13 mouse cellular contexts compared by ENCODE assay signal in the genomic region with DNA sequence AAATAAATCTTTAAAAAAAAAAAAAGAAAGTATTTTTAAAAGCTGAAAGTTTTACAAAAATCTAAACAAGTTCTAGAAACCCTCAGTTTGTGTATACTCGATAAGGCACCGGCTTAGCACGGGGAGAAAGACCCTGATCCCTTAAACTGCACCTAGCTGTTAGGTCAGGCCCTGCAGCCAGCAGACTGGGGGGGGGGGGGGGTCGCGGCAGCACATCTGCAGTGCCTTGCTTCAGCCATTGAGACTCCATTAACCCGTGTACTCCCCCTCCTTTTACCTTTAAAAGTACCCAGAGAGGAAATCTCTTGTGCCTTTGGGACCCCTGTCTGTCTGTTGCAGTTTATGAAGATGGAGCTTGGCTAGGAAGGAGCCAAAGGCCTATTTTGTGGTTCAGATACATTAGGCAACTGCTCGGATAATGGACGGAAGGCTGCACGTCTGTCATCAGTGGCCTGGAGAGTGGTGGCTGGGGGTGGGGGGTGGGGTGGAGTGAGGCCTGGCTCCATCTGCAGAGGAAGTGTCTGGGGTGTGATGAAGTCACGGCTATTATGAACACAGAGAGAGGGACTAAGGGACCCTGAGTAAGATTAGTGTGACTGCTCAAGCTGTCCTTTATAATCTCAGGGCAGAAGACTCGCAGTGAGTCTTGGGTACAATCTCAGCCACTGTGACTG. TPM values are rescaled to one million over a fixed set of nuclear protein-coding genes. Genes with fewer than 3 reads are reported as not detected.
DNase-seq lines count a peak whose midpoint lies in the region; ATAC-seq and TF ChIP-seq lines count a peak whose summit lies in the region.
"Had no signal": no experiment of that assay in that cellular context is flagged by ENCODE, and none has a peak within 500 bp of the region (broad histone marks: within the 10 kb centered on the region; RNA-seq: fewer than 3 reads in every experiment).

No protein-coding gene starts in this region.

- H3K9me3 ChIP-seq in heart, embryonic 14.5 days (ENCODE audit: control insufficient read depth, low read length), result no peaks in the 10 kb centered on the region
- H3K9me3 ChIP-seq in hindbrain, embryonic 10.5 days, result peaks cover 3% of the 10 kb centered on the region; the same call in 1 of the 2 replicates
- H3K9me3 ChIP-seq in midbrain, embryonic 11.5 days (ENCODE audit: control insufficient read depth, low read length), result no peaks in the 10 kb centered on the region

- intact Hi-C loops in heart, postnatal 14 days (cut with DNase I), result loop anchor here (5.0 kb wide), 1 partner anchor 58 kb away; the partner anchor contains the start of gene Atad2b

- TF ChIP-seq CTCF in brain, embryonic 14.5 days (IDR thresholded peaks at IDR 0.05; ENCODE audit: borderline replicate concordance, extremely low read depth, insufficient read depth, insufficient read length), result no peak

- no peak overlapping the region for H3K4me3 ChIP-seq in heart, embryonic 14.5 days (ENCODE audit: control insufficient read depth in 1 of 2, insufficient read depth in 1 of 2, low read depth in 1 of 2, low read length in 2 of 2)
- no peak overlapping the region for H3K4me3 ChIP-seq in hindbrain, embryonic 10.5 days
- H3K4me3 ChIP-seq in midbrain, embryonic 11.5 days (ENCODE audit: low read depth, low read length), result no peak overlapping the region

- H3K27ac ChIP-seq in heart, embryonic 14.5 days (replicated peaks in 1 of 2; ENCODE audit: control insufficient read depth in 1 of 2, insufficient read depth in 1 of 2, low read depth in 2 of 2, low read length in 2 of 2), result peak overlapping the region; percentile 2 to 67; a peak in 3 of 4 replicates
- peak overlapping the region; percentile 62 for H3K27ac ChIP-seq in hindbrain, embryonic 10.5 days
- no peak overlapping the region for H3K27ac ChIP-seq in midbrain, embryonic 11.5 days (ENCODE audit: low read depth, low read length)

- no peak overlapping the region for H3K4me2 ChIP-seq in heart, embryonic 14.5 days (ENCODE audit: low read length)
- H3K4me2 ChIP-seq in midbrain, embryonic 11.5 days, result no peak overlapping the region

- no peak for DNase-seq in heart, postnatal 14 days
- DNase-seq in brain, embryonic 14.5 days (ENCODE audit: low read depth), result peak; percentile 42
- peak; percentile 50 for DNase-seq in hindbrain, embryonic 10.5 days (ENCODE audit: low spot score)
- no peak for DNase-seq in midbrain, embryonic 11.5 days (ENCODE audit: low spot score, missing footprints)
- DNase-seq in kidney, postnatal 10 days, result no peak
- DNase-seq in frontal cortex, postnatal 36 days (ENCODE audit: low spot score in 2 of 2), result no peak
- DNase-seq in spleen, adult 18-20 months, result no peak
- DNase-seq: cerebellum, postnatal 10 days; forebrain, postnatal 0 days; layer of hippocampus, adult 9-11 months; right cerebral cortex, postnatal 25 days; thymus, adult 18-20 months had no signal

- H3K36me3 ChIP-seq in heart, embryonic 14.5 days (ENCODE audit: control insufficient read depth, insufficient read depth, low read length), result peaks cover 28% of the 10 kb centered on the region
- peaks cover 36% of the 10 kb centered on the region for H3K36me3 ChIP-seq in hindbrain, embryonic 10.5 days
- H3K36me3 ChIP-seq in midbrain, embryonic 11.5 days (ENCODE audit: control insufficient read depth, insufficient read depth, low read length), result peaks cover 10% of the 10 kb centered on the region; the same call in 1 of the 2 replicates

- no peak overlapping the region for H3K9ac ChIP-seq in heart, embryonic 14.5 days (ENCODE audit: low read length)
- H3K9ac ChIP-seq in midbrain, embryonic 11.5 days (ENCODE audit: low read length), result no peak overlapping the region
- H3K9ac ChIP-seq: forebrain, postnatal 0 days had no signal

- peaks cover 19 to 28% of the 10 kb centered on the region in 2 experiments for H3K4me1 ChIP-seq in heart, embryonic 14.5 days (ENCODE audit: control insufficient read depth in 2 of 2, insufficient read depth in 2 of 2, low read length in 2 of 2)
- H3K4me1 ChIP-seq in hindbrain, embryonic 10.5 days (replicated peaks), result peaks cover 18% of the 10 kb centered on the region
- peaks cover 4% of the 10 kb centered on the region for H3K4me1 ChIP-seq in midbrain, embryonic 11.5 days (ENCODE audit: control insufficient read depth, insufficient read depth, low read length)

- peak; percentile 44; the same call in 1 of the 2 replicates for ATAC-seq in heart, embryonic 14.5 days (ENCODE audit: insufficient number of reproducible peaks, insufficient read depth, low FRiP score, low read depth)
- peak; percentile 61 for ATAC-seq in midbrain, embryonic 11.5 days (ENCODE audit: low FRiP score)
- ATAC-seq: forebrain, postnatal 0 days had no signal

- 25% methylated on average over 11 of the region's 11 CpGs for WGBS in heart, embryonic 14.5 days
- WGBS in hindbrain, embryonic 10.5 days, result 45% methylated on average over 11 of the region's 11 CpGs
- 57% methylated on average over 11 of the region's 11 CpGs for WGBS in midbrain, embryonic 11.5 days

- H3K27me3 ChIP-seq in heart, embryonic 14.5 days (ENCODE audit: control insufficient read depth, insufficient read depth, low read length), result no peaks in the 10 kb centered on the region
- H3K27me3 ChIP-seq in hindbrain, embryonic 10.5 days (ENCODE audit: insufficient read depth, poor library complexity, severe bottlenecking), result no peaks in the 10 kb centered on the region
- no peaks in the 10 kb centered on the region for H3K27me3 ChIP-seq in midbrain, embryonic 11.5 days (ENCODE audit: control insufficient read depth, insufficient read depth, low read length)

- no peak for TF ChIP-seq POLR2A in brain, embryonic 14.5 days (IDR thresholded peaks at IDR 0.05; ENCODE audit: borderline replicate concordance, extremely low read depth, insufficient read depth, insufficient read length, poor library complexity, severe bottlenecking)

RNA-seq across cellular contexts. Expression of gene Mfsd2b, which starts 14.8 kb away (rescaled TPM):
- polyA plus RNA-seq in heart, embryonic 14.5 days (2014; fragmentation: Nextera tagmentation; extraction: Ambion mirVana), result 1.7 and 1.8 TPM in 2 replicates
- total RNA-seq in heart, postnatal 14 days (2021), result under 1 TPM; 0.68 to 0.86 TPM
- 2.7 and 4.7 TPM in 2 replicates for polyA plus RNA-seq in brain, embryonic 14.5 days (2012; rRNA removed)
- polyA plus RNA-seq in hindbrain, embryonic 10.5 days (2016; fragmentation: Nextera tagmentation; extraction: Ambion mirVana), result 4.1 and 4.7 TPM in 2 replicates
- polyA plus RNA-seq in midbrain, embryonic 11.5 days (2014; fragmentation: Nextera tagmentation; extraction: Ambion mirVana), result 3.6 and 4.1 TPM in 2 replicates

RNA-seq across cellular contexts. Expression of gene Wdcp, which starts 16.3 kb away (rescaled TPM):
- 13.8 and 14.4 TPM in 2 replicates for polyA plus RNA-seq in heart, embryonic 14.5 days (2014; fragmentation: Nextera tagmentation; extraction: Ambion mirVana)
- 1 to 10 TPM; 8.1 to 9.0 TPM for total RNA-seq in heart, postnatal 14 days (2021)
- polyA plus RNA-seq in brain, embryonic 14.5 days (2012; rRNA removed), result 10.8 and 12.2 TPM in 2 replicates
- 27.2 and 28.1 TPM in 2 replicates for polyA plus RNA-seq in hindbrain, embryonic 10.5 days (2016; fragmentation: Nextera tagmentation; extraction: Ambion mirVana)
- 16.7 and 17.8 TPM in 2 replicates for polyA plus RNA-seq in midbrain, embryonic 11.5 days (2014; fragmentation: Nextera tagmentation; extraction: Ambion mirVana)

RNA-seq across cellular contexts. Expression of gene Fkbp1b, which starts 18.0 kb away (rescaled TPM):
- polyA plus RNA-seq in heart, embryonic 14.5 days (2014; fragmentation: Nextera tagmentation; extraction: Ambion mirVana), result 11.4 and 13.0 TPM in 2 replicates
- 1 to 10 TPM; 2.8 to 2.9 TPM for total RNA-seq in heart, postnatal 14 days (2021)
- 30.0 and 31.0 TPM in 2 replicates for polyA plus RNA-seq in brain, embryonic 14.5 days (2012; rRNA removed)
- 8.4 and 14.4 TPM in 2 replicates for polyA plus RNA-seq in hindbrain, embryonic 10.5 days (2016; fragmentation: Nextera tagmentation; extraction: Ambion mirVana)
- 6.3 and 9.0 TPM in 2 replicates for polyA plus RNA-seq in midbrain, embryonic 11.5 days (2014; fragmentation: Nextera tagmentation; extraction: Ambion mirVana)

RNA-seq across cellular contexts. Expression of gene Sf3b6, which starts 42.0 kb away (rescaled TPM):
- 150 and 173 TPM in 2 replicates for polyA plus RNA-seq in heart, embryonic 14.5 days (2014; fragmentation: Nextera tagmentation; extraction: Ambion mirVana)
- 10 to 100 TPM; 48.1 to 54.1 TPM for total RNA-seq in heart, postnatal 14 days (2021)
- 161 and 173 TPM in 2 replicates for polyA plus RNA-seq in brain, embryonic 14.5 days (2012; rRNA removed)
- 314 and 329 TPM in 2 replicates for polyA plus RNA-seq in hindbrain, embryonic 10.5 days (2016; fragmentation: Nextera tagmentation; extraction: Ambion mirVana)
- polyA plus RNA-seq in midbrain, embryonic 11.5 days (2014; fragmentation: Nextera tagmentation; extraction: Ambion mirVana), result 367 and 402 TPM in 2 replicates

RNA-seq across cellular contexts. Expression of gene Ubxn2a, which starts 48.1 kb away (rescaled TPM):
- polyA plus RNA-seq in heart, embryonic 14.5 days (2014; fragmentation: Nextera tagmentation; extraction: Ambion mirVana), result 31.1 and 34.2 TPM in 2 replicates
- 10 to 100 TPM; 52.8 to 55.6 TPM for total RNA-seq in heart, postnatal 14 days (2021)
- 11.0 and 13.5 TPM in 2 replicates for polyA plus RNA-seq in brain, embryonic 14.5 days (2012; rRNA removed)
- 17.3 and 20.6 TPM in 2 replicates for polyA plus RNA-seq in hindbrain, embryonic 10.5 days (2016; fragmentation: Nextera tagmentation; extraction: Ambion mirVana)
- polyA plus RNA-seq in midbrain, embryonic 11.5 days (2014; fragmentation: Nextera tagmentation; extraction: Ambion mirVana), result 20.3 and 23.7 TPM in 2 replicates

Comparison
In these comparisons a context has a peak if more than half of its experiments do, and no peak if none do; other contexts are left out.
1. DNase-seq: peak in brain, embryonic 14.5 days (single experiment) and hindbrain, embryonic 10.5 days (single experiment); none in heart, postnatal 14 days (0 of 2), midbrain, embryonic 11.5 days (single experiment), kidney, postnatal 10 days (single experiment), frontal cortex, postnatal 36 days (0 of 2) and spleen, adult 18-20 months (0 of 2).